Mouse (Mus musculus): ENCODE results near the gene Slc37a4.
A peak's percentile ranks its signal among the peaks of the same experiment; 100 is the strongest.
"Not testable (repeated sequence)": the region's sequence is repeated elsewhere in the genome, so short reads cannot be mapped to it uniquely, and the experiment has no call there.

The Slc37a4 gene

GRCm38 (mm10) chr9:44398551-44398950, 1.9 kb downstream of the Slc37a4 start:
- no peak for DNase-seq (ENCODE audit: low read depth, low spot score)

GRCm38 (mm10) chr9:44399114-44399794, 2.6 kb downstream of the Slc37a4 start:
- DNase-seq (ENCODE audit: low read depth, low spot score): no peak

- no peak for DNase-seq (ENCODE audit: low read depth, low spot score)
Measured at GRCm38 (mm10) chr9:44399795-44400114, 3.1 kb downstream of the Slc37a4 start.

DNA sequence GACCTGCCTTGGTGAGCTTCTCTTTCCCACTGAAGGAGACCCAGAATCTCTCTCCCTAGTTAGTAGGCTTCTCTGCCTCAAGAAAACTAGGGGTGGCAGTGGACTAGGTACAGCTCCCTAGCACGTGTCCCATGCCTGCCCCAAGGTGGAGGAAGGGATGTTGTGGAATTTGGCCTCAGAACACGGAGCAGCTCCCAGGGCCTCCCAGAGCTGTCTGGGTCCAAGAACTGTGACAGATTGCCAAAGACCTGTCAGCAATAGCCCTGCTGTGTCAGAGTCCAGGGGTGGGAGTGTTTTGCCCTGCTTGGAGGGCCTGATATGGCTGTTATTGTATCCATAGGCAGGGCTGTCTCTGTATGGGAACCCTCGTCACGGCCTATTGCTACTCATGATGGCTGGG, 4.4 kb downstream of the Slc37a4 start:
- DNase-seq (ENCODE audit: low read depth, low spot score): no peak

GRCm38 (mm10) chr9:44405011-44405410, 8.4 kb downstream of the Slc37a4 start:
- no peak for DNase-seq (ENCODE audit: low read depth, low spot score)

- peak; percentile 95 for DNase-seq (ENCODE audit: low read depth, low spot score)
Measured at GRCm38 (mm10) chr9:44406906-44407751, 10.5 kb downstream of the Slc37a4 start, which contains the start of the genes Rps25 and Trappc4. Gene Rps25, plus strand, starts transcription at chr9:44407139. Gene Trappc4, minus strand, starts transcription at chr9:44407600.

DNA sequence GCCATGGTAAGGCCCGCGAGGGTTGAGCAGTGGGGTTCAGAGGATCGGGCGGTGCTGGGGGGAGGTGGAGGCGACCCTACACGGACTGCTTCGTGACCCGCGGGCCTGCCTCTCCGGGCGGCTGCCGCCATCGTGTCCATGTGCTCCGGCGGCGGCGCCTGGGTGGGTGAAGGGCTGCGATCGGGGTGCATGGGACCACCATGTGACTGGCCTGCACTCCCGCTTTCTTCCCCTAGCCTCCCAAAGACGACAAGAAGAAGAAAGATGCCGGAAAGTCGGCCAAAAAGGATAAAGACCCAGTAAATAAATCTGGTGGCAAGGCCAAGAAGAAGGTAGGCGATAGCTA, 11.1 kb downstream of the Slc37a4 start:
- no peak for DNase-seq (ENCODE audit: low read depth, low spot score)

DNA sequence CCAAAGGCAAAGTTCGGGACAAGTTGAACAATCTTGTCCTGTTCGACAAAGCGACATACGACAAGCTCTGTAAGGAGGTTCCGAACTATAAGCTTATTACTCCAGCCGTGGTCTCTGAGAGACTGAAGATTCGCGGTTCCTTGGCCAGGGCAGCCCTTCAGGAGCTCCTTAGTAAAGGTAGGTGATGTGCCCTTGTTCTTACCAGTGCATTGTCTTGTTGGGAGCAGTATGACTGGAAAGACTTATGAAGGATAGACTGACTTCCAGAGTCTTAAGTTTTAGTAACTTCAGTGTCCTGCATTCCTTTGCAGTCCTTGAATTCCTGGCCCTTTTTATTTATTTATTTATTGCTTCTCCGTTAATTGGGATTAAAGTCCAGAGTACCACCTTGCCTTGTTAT, 12.0 kb downstream of the Slc37a4 start:
- DNase-seq (ENCODE audit: low read depth, low spot score): not testable (repeated sequence)

GRCm38 (mm10) chr9:44410647-44411336, 14.1 kb downstream of the Slc37a4 start:
- peak; percentile 57 for DNase-seq (ENCODE audit: low read depth, low spot score)

DNA sequence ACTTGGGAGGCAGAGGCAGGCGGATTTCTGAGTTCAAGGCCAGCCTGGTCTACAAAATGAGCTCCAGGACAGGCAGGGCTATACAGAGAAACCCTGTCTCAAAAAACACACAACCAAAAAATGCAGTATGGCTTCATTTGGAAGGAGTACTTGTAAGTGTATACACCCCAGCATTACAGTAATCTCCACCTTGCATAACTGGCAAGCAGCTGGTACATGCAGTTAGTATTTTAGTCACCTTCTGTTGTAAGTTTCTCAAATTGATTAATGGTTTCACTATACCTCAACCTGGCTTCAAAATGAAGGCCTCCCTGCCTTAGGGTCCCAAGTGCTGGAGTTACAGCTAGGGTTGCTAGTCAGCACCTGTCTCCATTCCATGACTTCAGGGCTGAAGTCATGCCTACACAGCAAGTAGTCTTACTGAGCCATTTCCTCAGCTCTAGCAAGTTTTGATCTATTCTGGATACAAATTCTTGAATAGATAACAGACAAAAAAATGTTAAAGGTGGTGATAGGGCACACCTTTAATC, 15.0 kb downstream of the Slc37a4 start:
- DNase-seq (ENCODE audit: low read depth, low spot score): no peak

DNA sequence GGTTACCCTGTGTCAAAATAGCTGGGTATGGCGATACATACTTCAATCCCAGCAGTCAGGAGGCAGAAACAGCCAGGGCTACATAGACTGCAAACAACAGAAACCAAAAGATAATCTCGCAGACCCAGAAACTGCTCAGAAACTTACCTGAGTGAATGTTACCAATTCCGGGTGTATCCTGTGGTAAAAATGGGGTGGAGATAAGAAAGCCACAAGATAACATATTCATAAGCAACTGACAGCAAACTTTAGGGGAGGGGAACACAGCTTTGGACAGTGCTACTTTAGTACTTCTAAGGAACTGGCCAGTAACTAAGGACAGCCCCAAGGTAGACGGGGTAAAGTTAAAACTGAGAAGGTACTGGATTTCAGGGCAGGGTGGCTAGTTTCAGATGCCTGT, 15.7 kb downstream of the Slc37a4 start:
- no peak for DNase-seq (ENCODE audit: low read depth, low spot score)

- no peak for DNase-seq (ENCODE audit: low read depth, low spot score)
Measured at GRCm38 (mm10) chr9:44412781-44413180, 16.1 kb downstream of the Slc37a4 start.

DNA sequence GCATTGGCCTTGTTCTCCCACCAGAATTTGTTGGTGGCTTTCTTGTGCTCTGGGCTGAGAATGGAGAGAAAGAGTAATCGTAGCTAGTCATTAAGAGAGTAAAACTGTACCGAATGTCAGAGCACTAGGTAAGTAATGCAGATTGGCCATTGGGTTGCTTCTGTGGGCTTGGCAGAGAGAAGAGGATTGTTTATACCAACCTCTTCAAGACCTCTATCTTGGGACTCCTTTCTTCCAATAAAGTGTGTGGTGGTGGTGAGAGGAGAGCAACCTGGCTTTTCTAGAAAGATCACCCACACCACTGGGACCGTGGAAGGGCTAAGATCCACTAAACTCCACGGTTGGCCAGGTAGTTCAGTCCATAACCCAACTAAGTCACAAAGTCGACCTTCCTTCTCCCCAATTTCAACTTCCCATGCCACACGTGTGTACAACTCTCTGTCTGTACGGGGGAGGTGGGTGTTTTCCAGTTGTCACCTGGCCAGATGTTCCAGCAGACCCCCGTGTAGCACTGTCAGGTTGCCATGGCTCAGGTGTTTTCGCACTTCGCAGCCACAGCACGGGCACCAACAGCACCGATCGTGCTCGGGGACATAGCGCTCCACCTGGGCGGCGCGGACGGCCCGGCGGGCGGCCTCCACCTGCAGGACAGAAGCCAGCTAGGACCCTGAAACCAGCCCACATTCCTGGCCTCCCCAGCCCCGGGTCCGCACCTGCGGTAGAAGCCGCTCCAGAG, 20.7 kb downstream of the Slc37a4 start:
- no peak for DNase-seq (ENCODE audit: low read depth, low spot score)

DNA sequence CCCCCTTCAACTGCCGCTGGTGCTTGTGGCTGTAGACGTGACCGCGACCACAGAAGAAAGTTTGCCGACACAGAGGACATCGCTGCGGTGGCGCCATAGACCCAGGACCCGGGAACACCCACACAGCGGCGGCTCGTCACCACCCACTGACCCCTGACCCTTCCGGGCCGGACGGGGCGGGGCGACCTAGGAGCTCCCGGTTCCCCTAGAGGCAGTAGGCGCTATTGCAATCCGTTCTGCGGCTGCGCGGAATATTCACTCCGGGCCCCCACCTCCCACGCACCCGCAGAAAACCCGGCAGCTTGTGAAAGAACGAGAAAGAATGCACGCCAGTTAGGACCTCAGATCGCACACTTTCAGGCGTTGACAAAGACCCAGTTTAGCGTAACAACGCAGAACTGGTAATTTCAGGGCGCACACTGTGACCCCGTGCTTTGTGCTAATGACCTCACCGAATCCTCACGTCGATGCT, 21.3 kb downstream of the Slc37a4 start:
- peak; percentile 87 for DNase-seq (ENCODE audit: low read depth, low spot score)

GRCm38 (mm10) chr9:44418519-44419385, 22.1 kb downstream of the Slc37a4 start, which contains the start of gene Ccdc84:
Gene Ccdc84, minus strand, starts transcription at chr9:44418569.
- peak; percentile 88 for DNase-seq (ENCODE audit: low read depth, low spot score)

- not testable (repeated sequence) for DNase-seq (ENCODE audit: low read depth, low spot score)
Measured at GRCm38 (mm10) chr9:44419730-44420129, 23.1 kb downstream of the Slc37a4 start.

- no peak for DNase-seq (ENCODE audit: low read depth, low spot score)
Measured at GRCm38 (mm10) chr9:44420280-44420898, 23.7 kb downstream of the Slc37a4 start.

GRCm38 (mm10) chr9:44423576-44423975, 26.9 kb downstream of the Slc37a4 start:
- no peak for DNase-seq (ENCODE audit: low read depth, low spot score)

DNA sequence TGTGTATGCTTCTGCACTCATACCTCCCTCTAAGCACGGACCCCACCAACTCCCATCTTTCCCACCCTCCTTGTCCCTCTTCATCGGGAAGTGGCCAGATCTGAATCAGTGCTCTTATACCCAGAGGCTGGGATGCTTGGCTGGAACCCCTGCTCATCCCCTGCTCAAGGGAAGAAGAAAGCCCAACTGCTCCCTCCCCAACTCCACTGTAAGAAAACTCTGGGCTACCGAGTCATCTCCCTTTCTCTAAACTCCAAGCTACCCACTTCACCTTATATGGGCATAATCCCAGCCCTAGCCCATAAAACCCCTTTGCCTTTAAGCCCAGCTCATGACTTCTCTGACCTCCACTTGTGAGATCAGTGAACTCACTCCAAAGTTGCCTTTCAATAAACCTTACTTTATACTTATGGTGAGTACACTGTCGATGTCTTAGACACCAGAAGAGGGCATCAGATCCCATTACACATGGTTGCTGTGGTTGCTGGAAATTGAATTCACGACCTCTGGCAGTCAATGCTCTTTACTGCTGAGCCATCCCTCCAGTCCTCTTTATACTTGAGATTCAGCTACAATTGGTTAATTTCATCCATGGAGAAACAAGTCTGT, 36.0 kb downstream of the Slc37a4 start:
- peak; percentile 59 for DNase-seq (ENCODE audit: low read depth, low spot score)
